Mouse (Mus musculus) heart, embryonic 15.5 days (tissue): ENCODE results near the gene Hmmr. TPM values are rescaled to one million over a fixed set of nuclear protein-coding genes. Genes with fewer than 3 reads are reported as not detected.

Experiments
- ATAC-seq: fragments of 200-750 bp; cut with Nextera tagmentation; replicated peaks from 2 replicates; pipeline ENCODE4 v1.8.0; 2017; ENCODE audit warnings: low read depth, moderate TSS enrichment; ENCODE audit not compliant: insufficient number of reproducible peaks, insufficient read depth, low FRiP score
- H3K27ac ChIP-seq: fragments of 300-500 bp; sonication (generic); 2 replicates; pipeline ENCODE4 v1.5.1; 2015; ENCODE audit warnings: mild to moderate bottlenecking, inconsistent platforms
- H3K27me3 ChIP-seq: fragments of 300-500 bp; sonication (generic); 2 replicates; pipeline ENCODE4 v1.6.1; 2015; ENCODE audit warnings: inconsistent platforms
- H3K36me3 ChIP-seq: fragments of 300-500 bp; sonication (generic); 2 replicates; pipeline ENCODE4 v1.6.1; 2015; ENCODE audit warnings: mild to moderate bottlenecking, inconsistent platforms
- H3K4me1 ChIP-seq: fragments of 300-500 bp; sonication (generic); replicated peaks from 2 replicates; pipeline ENCODE4 v1.6.1; 2015; ENCODE audit warnings: inconsistent platforms
- H3K4me2 ChIP-seq: fragments of 300-500 bp; sonication (generic); 2 replicates; pipeline ENCODE4 v1.6.1; 2015; ENCODE audit warnings: inconsistent platforms, mild to moderate bottlenecking, moderate library complexity
- H3K4me3 ChIP-seq: fragments of 300-500 bp; sonication (generic); 2 replicates; pipeline ENCODE4 v1.5.1; 2015; ENCODE audit warnings: mild to moderate bottlenecking, inconsistent platforms
- H3K9ac ChIP-seq: fragments of 300-500 bp; sonication (generic); 2 replicates; pipeline ENCODE4 v1.6.1; 2015; ENCODE audit warnings: mild to moderate bottlenecking, inconsistent platforms
- H3K9me3 ChIP-seq: fragments of 300-500 bp; sonication (generic); replicated peaks from 2 replicates; pipeline ENCODE4 v1.6.1; 2016; ENCODE audit warnings: inconsistent platforms
- WGBS: fragments of 180-500 bp; shearing (Covaris S2); methylation state at CpG from one replicate; pipeline ENCODE4 v1.1.7; 2015; ENCODE audit warnings: mixed read lengths; 5-methylcytosine and 5-hydroxymethylcytosine counted together
- polyA plus RNA-seq: library from polyadenylated mRNA; unstranded; fragments of >200 nt; fragmentation: Nextera tagmentation; extraction: Ambion mirVana; gene quantifications from 2 replicates; pipeline ENCODE4 v1.2.1, GENCODE M21; 2015

The Hmmr gene
- 44.2 and 48.7 TPM in 2 replicates for polyA plus RNA-seq

GRCm38 (mm10) chr11:40733339-40734174 lies at the start of gene Hmmr, which contains the start of gene Nudcd2:
Hmmr (minus strand) TSS chr11:40733422.
Nudcd2 (plus strand) TSS chr11:40733667.
- Histone ChIP-seq H3K36me3 (peaks cover 29% of the 10 kb centered on the region), H3K27me3 (no peaks in the 10 kb centered on the region), H3K27ac (peak within 1 kb of the TSS; percentile 74), H3K4me3 (peak within 1 kb of the TSS; percentile 87), H3K4me2 (peak within 1 kb of the TSS; percentile 91), H3K9me3 (no peaks in the 10 kb centered on the region), H3K4me1 (peaks cover 33% of the 10 kb centered on the region), H3K9ac (peak within 1 kb of the TSS; percentile 91)
- WGBS = under 1% methylated on average over 52 of the region's 52 CpGs
- peak; percentile 99 for ATAC-seq

DNA sequence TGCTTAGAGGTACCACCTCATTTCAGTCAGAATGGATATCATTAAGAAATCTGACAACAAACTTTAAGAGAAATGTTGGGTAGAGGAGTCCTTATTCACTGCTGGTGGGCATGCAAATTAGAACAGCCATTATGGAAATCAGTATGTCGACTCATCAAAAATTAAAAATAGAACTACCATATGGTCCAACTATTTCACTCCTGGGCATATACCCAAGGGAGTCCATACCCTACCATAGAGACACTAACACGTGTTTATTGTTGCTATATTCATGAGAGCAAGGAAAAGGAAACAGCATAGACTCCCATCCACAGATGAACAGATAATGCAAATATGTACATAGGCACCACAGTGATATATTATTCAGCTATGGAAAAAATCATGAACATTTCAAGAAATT lies 48.6 kb upstream of the Hmmr start:
- Histone ChIP-seq H3K27me3 (no peaks in the 10 kb centered on the region), H3K9ac (no peak overlapping the region), H3K27ac (no peak overlapping the region), H3K36me3 (no peaks in the 10 kb centered on the region), H3K4me3 (no peak overlapping the region), H3K9me3 (no peaks in the 10 kb centered on the region), H3K4me2 (no peak overlapping the region), H3K4me1 (no peaks in the 10 kb centered on the region)
- no peak for ATAC-seq
- WGBS = 73% methylated on average over 2 of the region's 2 CpGs

- Histone ChIP-seq H3K4me3 (0 out of 2 replicates have a peak overlapping the region, but pooled peaks have one; percentile 13), H3K4me2 (peak overlapping the region; percentile 45), H3K9me3 (no peaks in the 10 kb centered on the region), H3K27me3 (no peaks in the 10 kb centered on the region), H3K9ac (no peak overlapping the region), H3K36me3 (no peaks in the 10 kb centered on the region), H3K4me1 (no peaks in the 10 kb centered on the region), H3K27ac (no peak overlapping the region)
- no peak for ATAC-seq
- WGBS = 41% methylated on average over 12 of the region's 12 CpGs
These were observed 42.4 kb upstream of the Hmmr start for GRCm38 (mm10) chr11:40775315-40776269.

DNA sequence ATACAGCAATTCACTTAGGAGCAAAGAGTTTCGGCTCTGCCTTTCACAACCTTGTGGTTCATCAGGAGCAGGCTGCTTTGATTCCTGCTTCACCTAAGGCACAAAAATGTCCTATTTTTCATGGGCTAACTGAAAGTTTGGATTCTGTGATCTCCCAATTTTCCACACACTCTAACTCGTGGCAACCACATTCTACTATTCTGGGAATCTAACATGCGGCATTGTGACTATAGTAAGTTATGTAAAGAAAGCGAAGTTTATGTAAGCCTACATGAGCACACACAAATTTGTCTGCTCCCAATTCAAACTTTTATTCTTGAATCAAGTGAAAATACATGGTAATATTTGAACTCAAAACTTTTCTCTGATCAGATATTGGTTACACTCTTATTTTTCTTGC lies 31.5 kb upstream of the Hmmr start:
- H3K4me1 ChIP-seq = no peaks in the 10 kb centered on the region
- H3K36me3 ChIP-seq = no peaks in the 10 kb centered on the region
- WGBS = 75% methylated on average over 4 of the region's 4 CpGs
- no peak overlapping the region for H3K4me2 ChIP-seq
- H3K27ac ChIP-seq = no peak overlapping the region
- H3K9ac ChIP-seq = no peak overlapping the region
- H3K27me3 ChIP-seq = no peaks in the 10 kb centered on the region
- H3K4me3 ChIP-seq = no peak overlapping the region
- no peaks in the 10 kb centered on the region for H3K9me3 ChIP-seq
- no peak for ATAC-seq

- H3K4me1 ChIP-seq = no peaks in the 10 kb centered on the region
- H3K4me3 ChIP-seq = no peak overlapping the region
- no peak overlapping the region for H3K4me2 ChIP-seq
- H3K27ac ChIP-seq = no peak overlapping the region
- WGBS = 37% methylated on average over 2 of the region's 2 CpGs
- H3K36me3 ChIP-seq = no peaks in the 10 kb centered on the region
- ATAC-seq = 0 out of 2 replicates have a peak, but pooled peaks have one; percentile 18
- no peaks in the 10 kb centered on the region for H3K9me3 ChIP-seq
- H3K9ac ChIP-seq = no peak overlapping the region
- no peaks in the 10 kb centered on the region for H3K27me3 ChIP-seq
These were observed 30.2 kb upstream of the Hmmr start for GRCm38 (mm10) chr11:40763395-40763794.

- ATAC-seq = no peak
- Histone ChIP-seq H3K27me3 (no peaks in the 10 kb centered on the region), H3K9ac (no peak overlapping the region), H3K4me1 (0 out of 2 replicates have a peak, but pooled peaks cover 4% of the 10 kb centered on the region), H3K27ac (no peak overlapping the region), H3K36me3 (no peaks in the 10 kb centered on the region), H3K4me2 (no peak overlapping the region), H3K4me3 (no peak overlapping the region), H3K9me3 (no peaks in the 10 kb centered on the region)
- 76% methylated on average over 8 of the region's 8 CpGs for WGBS
These were observed 26.7 kb upstream of the Hmmr start for GRCm38 (mm10) chr11:40759896-40760295.

- Histone ChIP-seq H3K4me1 (peaks cover 17% of the 10 kb centered on the region), H3K4me2 (no peak overlapping the region; the same call in 1 of the 2 replicates), H3K9me3 (no peaks in the 10 kb centered on the region), H3K27me3 (no peaks in the 10 kb centered on the region), H3K9ac (no peak overlapping the region), H3K4me3 (no peak overlapping the region), H3K36me3 (peaks cover 12% of the 10 kb centered on the region), H3K27ac (no peak overlapping the region; the same call in 1 of the 2 replicates)
- 87% methylated on average over 8 of the region's 8 CpGs for WGBS
- no peak for ATAC-seq
These were observed 22.7 kb upstream of the Hmmr start for GRCm38 (mm10) chr11:40755968-40756367.

- Histone ChIP-seq H3K9me3 (no peaks in the 10 kb centered on the region), H3K36me3 (peaks cover 20% of the 10 kb centered on the region), H3K4me3 (peak within 1 kb of the TSS; percentile 70), H3K27ac (peak within 1 kb of the TSS; percentile 90), H3K27me3 (no peaks in the 10 kb centered on the region), H3K9ac (peak within 1 kb of the TSS; percentile 85), H3K4me1 (peaks cover 17% of the 10 kb centered on the region), H3K4me2 (peak within 1 kb of the TSS; percentile 65)
- ATAC-seq = peak; percentile 98
- under 1% methylated on average over 25 of the region's 25 CpGs for WGBS
These were observed 21.9 kb upstream of the Hmmr start, which contains the start of gene Ccng1 for GRCm38 (mm10) chr11:40755109-40755627. Ccng1 (minus strand) TSS chr11:40755311.

- WGBS = 2% methylated on average over 19 of the region's 19 CpGs
- peak; percentile 68 for ATAC-seq
- H3K4me2 ChIP-seq = peak overlapping the region; percentile 65
- H3K9me3 ChIP-seq = no peaks in the 10 kb centered on the region
- H3K36me3 ChIP-seq = peaks cover 23% of the 10 kb centered on the region
- H3K9ac ChIP-seq = peak overlapping the region; percentile 85
- H3K4me3 ChIP-seq = peak overlapping the region; percentile 70
- H3K27me3 ChIP-seq = no peaks in the 10 kb centered on the region
- peak overlapping the region; percentile 90 for H3K27ac ChIP-seq
- peaks cover 17% of the 10 kb centered on the region for H3K4me1 ChIP-seq
These were observed 21.5 kb upstream of the Hmmr start for GRCm38 (mm10) chr11:40754664-40755107.

- Histone ChIP-seq H3K9ac (peak overlapping the region; percentile 85; the same call in 1 of the 2 replicates), H3K4me3 (peak overlapping the region; percentile 70), H3K9me3 (no peaks in the 10 kb centered on the region), H3K4me1 (peaks cover 17% of the 10 kb centered on the region), H3K4me2 (peak overlapping the region; percentile 65), H3K36me3 (peaks cover 27% of the 10 kb centered on the region), H3K27me3 (no peaks in the 10 kb centered on the region), H3K27ac (peak overlapping the region; percentile 90)
- no peak; the same call in 1 of the 2 replicates for ATAC-seq
- 32% methylated on average over 6 of the region's 6 CpGs for WGBS
These were observed 20.6 kb upstream of the Hmmr start for GRCm38 (mm10) chr11:40753836-40754235.
